ENCODE assay signal across 32 mouse cellular contexts in the genomic region with DNA sequence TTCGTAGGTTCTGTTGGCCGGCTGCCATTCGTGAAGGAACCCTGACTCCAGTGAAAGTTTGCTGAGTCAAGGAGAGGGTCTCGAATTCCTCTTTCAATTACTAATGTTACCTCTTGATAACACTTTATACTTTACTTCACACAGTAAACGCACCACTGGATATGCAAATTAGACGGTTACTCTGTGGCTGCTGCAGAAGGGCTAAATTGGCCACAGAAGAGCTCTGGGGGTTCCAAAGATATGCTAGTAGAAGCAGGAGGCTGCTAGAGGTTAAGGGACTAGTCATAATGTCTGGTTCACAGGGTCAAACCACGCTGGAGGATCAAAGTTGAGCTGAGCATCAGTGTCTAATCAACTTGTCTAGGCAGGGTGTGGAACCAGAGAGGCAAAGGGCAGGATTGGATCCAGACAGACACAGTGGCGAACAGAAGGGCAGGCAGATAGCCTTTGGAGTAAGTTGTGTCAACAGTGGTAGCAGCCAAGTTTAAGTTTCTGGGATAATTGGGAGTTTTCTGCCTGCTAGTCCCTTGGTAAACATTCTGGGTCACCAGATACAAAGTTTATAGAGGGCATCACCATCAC.
DNase-seq lines count a peak whose midpoint lies in the region; ATAC-seq lines count a peak whose summit lies in the region.
"Had no signal": no experiment of that assay in that cellular context is flagged by ENCODE, and none has a peak within 500 bp of the region (broad histone marks: within the 10 kb centered on the region; RNA-seq: fewer than 3 reads in every experiment).

No protein-coding gene starts in this region.

- no peak overlapping the region for H3K4me3 ChIP-seq in liver, embryonic 11.5 days (ENCODE audit: low read depth, low read length)
- H3K4me3 ChIP-seq in liver, embryonic 16.5 days (ENCODE audit: low read depth, low read length): no peak overlapping the region
- H3K4me3 ChIP-seq: embryonic facial prominence, embryonic 12.5 days; heart, embryonic 10.5 days; heart, embryonic 15.5 days; hindbrain, embryonic 12.5 days; intestine, embryonic 15.5 days; layer of hippocampus, adult 2 months; megakaryocyte, embryonic 14.5 days; midbrain, embryonic 12.5 days; stomach, embryonic 15.5 days had no signal

- peak; percentile 2 to 5 for DNase-seq in spleen, postnatal 36 days (ENCODE audit: low spot score in 2 of 2)
- no peak for DNase-seq in spleen, postnatal 14 days (ENCODE audit: low spot score in 2 of 2)
- DNase-seq in liver, embryonic 11.5 days (ENCODE audit: low spot score): no peak
- no peak for DNase-seq in natural killer cell, adult 2 months (ENCODE audit: low spot score in 2 of 2)
- DNase-seq in left cerebral cortex, adult 9 months (ENCODE audit: low spot score in 2 of 2): no peak
- DNase-seq in heart, postnatal 10 days: no peak
- DNase-seq: adrenal gland, postnatal 10 days; cerebellum, adult 9-10 months; cerebellum, postnatal 36 days; embryo, embryonic 11 days; gastrocnemius, postnatal 25 days; heart, adult 11 months; heart, postnatal 36 days; kidney, postnatal 25 days; lung, adult 18-20 months; lung, postnatal 4 days; right cerebral cortex, postnatal 4 days; thymus, postnatal 14 days had no signal

- H3K9me3 ChIP-seq in liver, embryonic 11.5 days (ENCODE audit: control insufficient read depth, low read length): no peaks in the 10 kb centered on the region
- H3K9me3 ChIP-seq in liver, embryonic 16.5 days (replicated peaks; ENCODE audit: control insufficient read depth, low read length): no peaks in the 10 kb centered on the region
- H3K9me3 ChIP-seq: embryonic facial prominence, embryonic 12.5 days; heart, embryonic 10.5 days; heart, embryonic 15.5 days; hindbrain, embryonic 12.5 days; intestine, embryonic 15.5 days; megakaryocyte, embryonic 14.5 days; midbrain, embryonic 12.5 days; stomach, embryonic 15.5 days had no signal

- intact Hi-C loops in heart, postnatal 10 days (cut with DNase I): no loop called here

- H3K4me2 ChIP-seq in liver, embryonic 11.5 days: no peak overlapping the region
- H3K4me2 ChIP-seq in liver, embryonic 16.5 days (ENCODE audit: low read depth, low read length): no peak overlapping the region
- H3K4me2 ChIP-seq: embryonic facial prominence, embryonic 12.5 days; heart, embryonic 15.5 days; hindbrain, embryonic 12.5 days; intestine, embryonic 15.5 days; midbrain, embryonic 12.5 days; stomach, embryonic 15.5 days had no signal

- no peak overlapping the region for H3K9ac ChIP-seq in liver, embryonic 11.5 days (ENCODE audit: low read depth, low read length)
- no peak overlapping the region for H3K9ac ChIP-seq in liver, embryonic 16.5 days (ENCODE audit: low read depth, low read length)
- H3K9ac ChIP-seq: embryonic facial prominence, embryonic 12.5 days; heart, embryonic 15.5 days; hindbrain, embryonic 12.5 days; intestine, embryonic 15.5 days; midbrain, embryonic 12.5 days; stomach, embryonic 15.5 days had no signal

- H3K27ac ChIP-seq in liver, embryonic 11.5 days (ENCODE audit: low read depth, low read length): no peak overlapping the region
- H3K27ac ChIP-seq in liver, embryonic 16.5 days (ENCODE audit: low read length): no peak overlapping the region
- H3K27ac ChIP-seq: embryonic facial prominence, embryonic 12.5 days; heart, embryonic 10.5 days; heart, embryonic 15.5 days; hindbrain, embryonic 12.5 days; hindbrain, postnatal 0 days; intestine, embryonic 15.5 days; layer of hippocampus, adult 2 months; midbrain, embryonic 12.5 days; stomach, embryonic 15.5 days had no signal

- 68% methylated on average over 8 of the region's 8 CpGs for WGBS in liver, embryonic 11.5 days
- whole genome bisulfite sequencing in liver, embryonic 16.5 days (ENCODE audit: insufficient replicate concordance): 54% methylated on average over 8 of the region's 8 CpGs

- H3K36me3 ChIP-seq in liver, embryonic 11.5 days (ENCODE audit: control insufficient read depth, insufficient read depth, low read length): no peaks in the 10 kb centered on the region
- H3K36me3 ChIP-seq in liver, embryonic 16.5 days (ENCODE audit: control insufficient read depth, insufficient read depth): no peaks in the 10 kb centered on the region
- H3K36me3 ChIP-seq: embryonic facial prominence, embryonic 12.5 days; heart, embryonic 10.5 days; heart, embryonic 15.5 days; hindbrain, embryonic 12.5 days; intestine, embryonic 15.5 days; midbrain, embryonic 12.5 days; stomach, embryonic 15.5 days had no signal

- ATAC-seq in liver, embryonic 11.5 days (replicated peaks; ENCODE audit: low FRiP score): peak; percentile 53; the same call in 1 of the 2 replicates
- ATAC-seq in liver, embryonic 16.5 days (ENCODE audit: low read depth): peak; percentile 84
- ATAC-seq: forebrain, embryonic 14.5 days; hindbrain, postnatal 0 days; intestine, embryonic 15.5 days; lung, postnatal 0 days had no signal

- no peaks in the 10 kb centered on the region for H3K4me1 ChIP-seq in liver, embryonic 11.5 days (replicated peaks; ENCODE audit: control insufficient read depth, insufficient read depth, low read length)
- H3K4me1 ChIP-seq in liver, embryonic 16.5 days (ENCODE audit: control insufficient read depth, low read depth, low read length): no peaks in the 10 kb centered on the region
- H3K4me1 ChIP-seq: embryonic facial prominence, embryonic 12.5 days; heart, embryonic 10.5 days; heart, embryonic 15.5 days; hindbrain, embryonic 12.5 days; intestine, embryonic 15.5 days; megakaryocyte, embryonic 14.5 days; midbrain, embryonic 12.5 days; stomach, embryonic 15.5 days had no signal

- no peaks in the 10 kb centered on the region for H3K27me3 ChIP-seq in liver, embryonic 11.5 days (replicated peaks; ENCODE audit: control insufficient read depth, insufficient read depth, low read length)
- H3K27me3 ChIP-seq in liver, embryonic 16.5 days (ENCODE audit: control insufficient read depth, insufficient read depth, low read depth, low read length): no peaks in the 10 kb centered on the region
- H3K27me3 ChIP-seq: CH12.LX; embryonic facial prominence, embryonic 12.5 days; heart, embryonic 15.5 days; hindbrain, embryonic 12.5 days; intestine, embryonic 15.5 days; megakaryocyte, embryonic 14.5 days; midbrain, embryonic 12.5 days; stomach, embryonic 15.5 days had no signal

Comparison
In these comparisons a context has a peak if more than half of its experiments do, and no peak if none do; other contexts are left out.
1. DNase-seq: peak in spleen, postnatal 36 days (2 of 2); none in spleen, postnatal 14 days (0 of 2), liver, embryonic 11.5 days (single experiment), natural killer cell, adult 2 months (0 of 2), left cerebral cortex, adult 9 months (0 of 2) and heart, postnatal 10 days (0 of 2).